Mouse (Mus musculus) stomach, postnatal 0 days (tissue): ENCODE measurements around the gene Midn. TPM values are rescaled to one million over a fixed set of nuclear protein-coding genes. Genes with fewer than 3 reads are reported as not detected.
A peak's percentile ranks its signal among the peaks of the same experiment; 100 is the strongest.

Source experiments
- ATAC-seq: fragments of 200-750 bp; cut with Nextera tagmentation; 2 replicates; pipeline ENCODE4 v1.8.0; 2017; ENCODE audit not compliant: low FRiP score, low TSS enrichment
- DNase-seq: peaks from one replicate; pipeline ENCODE4 v3.0.0-alpha.2; 2016; ENCODE audit warnings: low spot score
- H3K27ac ChIP-seq: fragments of 300-500 bp; sonication (generic); replicated peaks from 2 replicates; pipeline ENCODE4 v1.5.1; 2014; ENCODE audit warnings: mild to moderate bottlenecking, control low read depth
- H3K27me3 ChIP-seq: fragments of 300-500 bp; sonication (generic); 2 replicates; pipeline ENCODE4 v1.6.1; 2014; ENCODE audit warnings: low read length; ENCODE audit not compliant: control insufficient read depth, insufficient read depth
- H3K36me3 ChIP-seq: fragments of 300-500 bp; sonication (generic); 2 replicates; pipeline ENCODE4 v1.6.1; 2014; ENCODE audit warnings: low read length, mixed read lengths; ENCODE audit not compliant: control insufficient read depth, insufficient read depth
- H3K4me1 ChIP-seq: fragments of 300-500 bp; sonication (generic); replicated peaks from 2 replicates; pipeline ENCODE4 v1.6.1; 2014; ENCODE audit warnings: antibody characterized with exemption; ENCODE audit not compliant: control insufficient read depth, insufficient read depth
- H3K4me2 ChIP-seq: fragments of 300-500 bp; sonication (generic); replicated peaks from 2 replicates; pipeline ENCODE4 v1.6.1; 2014; ENCODE audit warnings: low read depth, mild to moderate bottlenecking, control low read depth, moderate library complexity
- H3K4me3 ChIP-seq: fragments of 300-500 bp; sonication (generic); 2 replicates; pipeline ENCODE4 v1.5.1; 2014; ENCODE audit warnings: low read depth, low read length, control low read depth
- H3K9ac ChIP-seq: fragments of 300-500 bp; sonication (generic); 2 replicates; pipeline ENCODE4 v1.6.1; 2014; ENCODE audit warnings: mild to moderate bottlenecking, low read length, control low read depth, mixed read lengths
- H3K9me3 ChIP-seq: fragments of 300-500 bp; sonication (generic); 2 replicates; pipeline ENCODE4 v1.6.1; 2016; ENCODE audit warnings: low read length; ENCODE audit not compliant: control insufficient read depth
- CTCF ChIP-seq: IDR thresholded peaks from 2 replicates; pipeline ENCODE4 v1.5.1; 2016; ENCODE audit warnings: antibody characterized with exemption, low read depth, mild to moderate bottlenecking, moderate library complexity
- EP300 ChIP-seq: optimal IDR thresholded peaks from 2 replicates; pipeline ENCODE3; 2016; ENCODE audit warnings: antibody characterized with exemption
- WGBS: fragments of 180-500 bp; shearing (Covaris S2); extraction: QIAGEN DNeasy Blood & Tissue Kit; methylation state at CpG from one replicate; pipeline ENCODE4 v1.1.7; 2014; 5-methylcytosine and 5-hydroxymethylcytosine counted together
- polyA plus RNA-seq: library from polyadenylated mRNA; unstranded; fragments of >200 nt; fragmentation: Nextera tagmentation; extraction: Ambion mirVana; gene quantifications from 2 replicates; pipeline ENCODE4 v1.2.1, GENCODE M21; 2015

Midn gene
- polyA plus RNA-seq, 1 experiment from 2014 or later = 9.6 TPM

- H3K4me2 ChIP-seq = no peak overlapping the region
- WGBS = 50% methylated on average over 2 of the region's 2 CpGs
- H3K9me3 ChIP-seq = no peaks in the 10 kb centered on the region
- TF ChIP-seq CTCF (peak; percentile 72), EP300 (no peak)
- no peak overlapping the region for H3K9ac ChIP-seq
- no peak overlapping the region for H3K27ac ChIP-seq
- H3K4me1 ChIP-seq = peaks cover 2% of the 10 kb centered on the region; the same call in 1 of the 2 replicates
- ATAC-seq = no peak
- H3K36me3 ChIP-seq = peaks cover 24% of the 10 kb centered on the region
- no peak overlapping the region for H3K4me3 ChIP-seq
- peak; percentile 64 for DNase-seq
- H3K27me3 ChIP-seq = no peaks in the 10 kb centered on the region
Observed at GRCm38 (mm10) chr10:80174705-80175104, 26.6 kb downstream of the Midn start.

DNA sequence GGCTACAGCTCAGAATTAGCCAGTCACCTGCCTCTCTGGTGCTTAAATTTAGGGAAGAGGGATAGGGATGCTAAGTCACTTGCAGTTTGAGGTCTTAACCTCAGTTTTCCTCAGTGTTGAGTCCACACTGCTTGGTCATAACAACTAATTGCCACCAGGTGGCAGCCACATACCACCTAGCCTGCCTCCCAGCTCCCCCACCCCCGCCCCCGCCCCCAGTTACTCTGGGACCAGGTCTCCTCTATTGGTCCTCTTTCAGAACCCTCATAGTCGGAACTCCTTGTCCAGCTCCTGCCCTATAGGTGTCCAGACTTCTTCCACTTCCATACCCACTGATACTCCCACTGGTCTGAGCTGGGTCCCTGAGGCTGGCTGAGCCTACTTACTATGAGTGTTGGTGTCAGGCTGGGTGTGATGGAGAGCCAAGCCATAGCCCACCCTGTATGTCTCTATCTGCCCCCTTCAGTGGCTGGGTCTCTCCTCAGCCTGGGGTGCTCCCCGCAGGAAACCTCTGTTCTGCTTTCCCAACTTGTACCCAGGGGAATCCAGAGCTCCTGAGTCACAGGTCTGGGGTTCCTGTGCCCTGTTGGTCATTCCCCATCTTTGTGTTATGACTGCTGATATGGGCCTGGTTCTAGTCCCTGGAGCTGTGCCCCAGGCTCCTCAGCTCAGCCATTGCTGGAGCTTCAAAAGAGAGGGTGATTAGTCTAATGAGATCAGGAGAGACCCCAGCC lies 27.6 kb downstream of the Midn start:
- TF ChIP-seq CTCF (peak; percentile 76), EP300 (no peak)
- WGBS = 27% methylated on average over 4 of the region's 4 CpGs

DNA sequence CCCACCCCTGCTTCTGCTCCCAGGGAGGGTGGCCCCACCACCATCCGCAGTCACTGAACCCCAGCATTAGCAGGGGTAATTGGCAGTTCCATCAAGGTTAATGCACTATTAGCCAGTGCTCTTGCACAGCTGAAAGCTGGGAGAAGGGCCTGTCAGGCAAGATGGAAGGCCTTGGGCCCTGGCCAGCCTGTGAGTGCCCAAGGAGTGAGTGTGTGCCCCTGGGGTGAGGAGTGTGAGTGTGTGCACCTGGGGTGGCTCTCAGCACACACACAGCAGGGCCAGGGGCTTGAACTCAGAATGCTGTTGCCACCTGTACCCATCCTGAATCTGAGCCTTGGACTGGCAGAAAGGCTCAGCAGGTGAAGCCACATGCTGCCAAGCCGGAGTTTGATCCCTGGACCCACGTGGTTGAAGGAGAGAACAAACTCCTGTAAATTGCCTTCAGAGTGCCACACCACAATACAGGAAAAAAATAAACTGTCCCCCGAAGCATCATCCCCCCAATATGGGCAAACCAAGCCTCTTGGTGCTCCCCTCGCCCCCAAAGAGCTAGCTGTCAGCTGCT lies 28.3 kb downstream of the Midn start:
- H3K36me3 ChIP-seq = peaks cover 10% of the 10 kb centered on the region
- no peak for TF ChIP-seq EP300
- no peak for TF ChIP-seq CTCF
- peaks cover 2% of the 10 kb centered on the region; the same call in 1 of the 2 replicates for H3K4me1 ChIP-seq
- 82% methylated on average over 5 of the region's 5 CpGs for WGBS
- no peaks in the 10 kb centered on the region for H3K9me3 ChIP-seq
- H3K4me2 ChIP-seq = no peak overlapping the region
- ATAC-seq = no peak
- no peak overlapping the region for H3K9ac ChIP-seq
- no peak overlapping the region for H3K27ac ChIP-seq
- no peaks in the 10 kb centered on the region for H3K27me3 ChIP-seq
- DNase-seq = no peak
- H3K4me3 ChIP-seq = no peak overlapping the region

More for the DNA sequence above, 27.6 kb downstream of the Midn start:
- H3K9me3 ChIP-seq = no peaks in the 10 kb centered on the region
- DNase-seq (no peak), ATAC-seq (no peak)
- H3K36me3 ChIP-seq = peaks cover 15% of the 10 kb centered on the region
- H3K9ac ChIP-seq = no peak overlapping the region
- H3K27me3 ChIP-seq = no peaks in the 10 kb centered on the region
- peaks cover 2% of the 10 kb centered on the region; the same call in 1 of the 2 replicates for H3K4me1 ChIP-seq
- H3K4me2 ChIP-seq = no peak overlapping the region
- H3K27ac ChIP-seq = no peak overlapping the region
- no peak overlapping the region for H3K4me3 ChIP-seq

- 76% methylated on average over 7 of the region's 7 CpGs for WGBS
- Histone ChIP-seq H3K27me3 (no peaks in the 10 kb centered on the region), H3K9ac (no peak overlapping the region), H3K4me3 (no peak overlapping the region), H3K4me2 (no peak overlapping the region), H3K9me3 (no peaks in the 10 kb centered on the region), H3K4me1 (no peaks in the 10 kb centered on the region; the same call in 1 of the 2 replicates), H3K27ac (no peak overlapping the region), H3K36me3 (no peaks in the 10 kb centered on the region)
- DNase-seq (no peak), ATAC-seq (no peak)
- no peak for TF ChIP-seq CTCF
- no peak for TF ChIP-seq EP300
Observed at GRCm38 (mm10) chr10:80177441-80178279, 29.6 kb downstream of the Midn start.

GRCm38 (mm10) chr10:80179068-80180051 lies 31.3 kb downstream of the Midn start, which contains the start of gene Efna2:
Efna2 (plus strand) TSS chr10:80179482.
- ATAC-seq (peak; percentile 8; the same call in 1 of the 2 replicates), DNase-seq (peak; percentile 57)
- WGBS = 3% methylated on average over 66 of the region's 106 CpGs
- no peaks in the 10 kb centered on the region for H3K9me3 ChIP-seq
- peak within 1 kb of the TSS; percentile 35; the same call in 1 of the 2 replicates for H3K27ac ChIP-seq
- no peaks in the 10 kb centered on the region for H3K36me3 ChIP-seq
- TF ChIP-seq CTCF = no peak
- no peak for TF ChIP-seq EP300
- peak within 1 kb of the TSS; percentile 62 for H3K4me3 ChIP-seq
- no peaks in the 10 kb centered on the region for H3K27me3 ChIP-seq
- peak within 1 kb of the TSS; percentile 69 for H3K4me2 ChIP-seq
- H3K9ac ChIP-seq = peak within 1 kb of the TSS; percentile 71
- H3K4me1 ChIP-seq = no peaks in the 10 kb centered on the region; the same call in 1 of the 2 replicates
